Mouse (Mus musculus) thymus, adult 2 months (tissue): ENCODE data around the gene Nkain2.

ENCODE experiments used
- CTCF ChIP-seq: fragments of 200-500 bp; IDR thresholded peaks from 2 replicates; pipeline ENCODE4 v1.5.1; 2012; ENCODE audit warnings: mild to moderate bottlenecking, control low read depth, low read length, moderate library complexity, borderline replicate concordance; ENCODE audit not compliant: control insufficient read depth, poor library complexity, insufficient read depth; ENCODE audit errors: extremely low read depth
- POLR2A ChIP-seq: fragments of 200-500 bp; IDR thresholded peaks from 2 replicates; pipeline ENCODE4 v1.6.1; 2012; ENCODE audit warnings: mild to moderate bottlenecking, low read length, control low read depth, moderate library complexity; ENCODE audit not compliant: control insufficient read depth, poor library complexity, insufficient read depth; ENCODE audit errors: extremely low read depth

DNA sequence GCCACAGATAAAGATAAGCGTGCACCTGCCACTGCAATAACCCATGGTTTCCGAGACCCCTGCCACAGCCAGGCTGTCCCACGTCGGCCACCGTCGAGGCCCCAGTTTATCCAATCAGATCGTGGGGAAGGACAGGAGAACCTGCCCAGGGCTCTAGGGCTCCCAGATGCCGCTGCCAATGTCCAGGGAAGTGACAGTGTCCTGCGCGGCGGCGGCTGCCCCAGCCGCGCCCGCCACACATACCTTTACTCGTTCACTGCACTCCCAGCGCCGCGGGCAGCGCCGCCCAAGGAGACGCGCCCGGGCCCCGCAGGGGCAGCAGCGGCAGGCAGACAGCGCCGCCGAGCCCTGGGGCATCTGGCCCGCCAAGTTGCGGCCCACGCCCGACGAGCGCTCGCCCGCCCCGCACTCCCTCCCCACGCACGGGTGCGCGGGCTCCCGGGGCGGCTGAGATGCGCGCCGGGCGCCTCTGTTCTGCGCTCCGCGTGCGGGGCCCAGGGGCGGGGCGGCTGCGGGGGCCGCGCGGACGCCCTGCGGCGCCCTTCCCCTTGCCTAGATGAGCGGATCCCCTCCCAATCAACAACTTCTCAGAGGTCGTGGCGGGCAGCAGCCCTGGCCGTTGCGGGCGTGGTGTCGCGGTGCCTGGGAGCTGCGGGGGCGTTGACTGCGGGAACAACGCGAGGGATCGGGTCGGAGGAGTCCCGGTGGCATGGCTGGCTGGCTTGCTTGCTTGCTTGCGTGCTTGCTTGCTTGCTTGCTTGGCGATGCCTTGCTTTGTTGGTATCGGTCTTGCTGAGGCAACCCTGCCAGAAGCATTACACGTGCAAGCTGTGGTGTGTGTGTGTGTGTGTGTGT lies at the start of gene Nkain2:
- TF ChIP-seq POLR2A (no peak), CTCF (no peak)
